Mouse (Mus musculus): ENCODE results near the gene Def6. TPM values are rescaled to one million over a fixed set of nuclear protein-coding genes. Genes with fewer than 3 reads are reported as not detected.

The Def6 gene
- total RNA-seq (2021): 1 to 10 TPM; 1.5 to 1.8 TPM
- polyA plus RNA-seq (2012; rRNA removed): 2.8 and 3.3 TPM in 2 replicates
- long read RNA-seq, transcript Def6-201 (11 exons, 2,277 nt): major isoform, 5 of 6 reads
- long read RNA-seq, partial matches to known transcripts: 1 of 6 reads
- long read RNA-seq, other reads (novel, unspliced or antisense): 0 of 6 reads

DNA sequence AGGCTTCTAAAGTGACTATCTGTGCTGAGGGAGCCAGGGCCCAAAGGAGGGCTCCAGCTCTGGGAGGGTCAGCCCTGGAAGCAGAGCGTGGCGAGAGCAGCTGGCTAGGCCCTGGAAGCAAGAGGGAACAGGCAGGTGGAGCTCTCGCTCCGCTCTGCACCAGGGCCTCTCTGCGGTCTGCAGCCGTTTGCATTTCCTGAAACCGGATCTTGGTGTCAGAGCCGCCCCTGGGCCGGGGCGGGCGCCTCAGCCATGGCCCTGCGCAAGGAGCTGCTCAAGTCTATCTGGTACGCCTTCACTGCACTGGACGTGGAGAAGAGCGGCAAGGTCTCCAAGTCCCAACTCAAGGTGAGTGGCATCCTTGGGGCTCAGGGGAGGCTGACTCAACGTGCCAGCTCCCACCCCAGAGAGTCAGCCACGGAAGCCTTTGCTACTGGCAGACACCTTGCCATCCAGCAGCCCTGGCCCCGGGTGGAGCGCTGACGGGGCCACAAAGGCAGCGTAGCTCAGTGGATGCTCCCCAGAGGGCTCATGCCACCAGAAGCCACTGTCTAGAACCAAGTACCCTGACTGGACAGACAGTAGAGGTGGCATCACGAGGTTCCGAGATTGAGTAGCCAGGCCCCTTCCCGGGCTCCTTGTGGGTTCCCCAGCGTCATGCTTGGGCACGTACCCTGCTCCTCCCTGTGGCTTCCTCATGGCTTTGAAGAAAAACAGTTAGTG is at the start of gene Def6:
Gene Def6 (plus strand): TSS at position 188 of the 723 bp plus-strand sequence.
- DNase-seq: peak; percentile 79

DNA sequence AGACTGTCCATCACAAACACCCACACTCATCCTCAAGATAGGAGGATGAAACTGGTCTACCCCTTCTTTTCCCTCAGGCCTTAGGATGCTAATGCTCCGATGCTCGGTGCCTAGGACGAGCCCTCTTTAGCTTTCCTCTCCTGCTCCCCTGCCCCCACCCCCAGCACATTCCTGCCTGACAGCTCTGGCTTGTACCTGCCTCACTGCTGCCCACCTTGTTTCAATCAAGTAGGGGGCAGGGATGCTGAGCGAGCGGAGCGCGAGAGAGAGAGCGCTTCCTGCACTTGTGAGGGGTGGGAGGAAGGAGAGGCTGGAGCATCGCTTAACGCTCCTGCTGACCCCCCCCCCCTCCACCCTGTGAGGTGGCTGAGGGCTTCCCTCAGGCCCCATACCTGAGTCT is 47.2 kb upstream of the Def6 start:
- no peak for DNase-seq

- no peak for DNase-seq
Measured at GRCm38 (mm10) chr17:28161310-28161881, 46.2 kb upstream of the Def6 start.

GRCm38 (mm10) chr17:28163666-28164065 is 43.9 kb upstream of the Def6 start:
- peak; percentile 82 for DNase-seq

GRCm38 (mm10) chr17:28170460-28171305 is 36.9 kb upstream of the Def6 start:
- peak; percentile 76 for DNase-seq

DNA sequence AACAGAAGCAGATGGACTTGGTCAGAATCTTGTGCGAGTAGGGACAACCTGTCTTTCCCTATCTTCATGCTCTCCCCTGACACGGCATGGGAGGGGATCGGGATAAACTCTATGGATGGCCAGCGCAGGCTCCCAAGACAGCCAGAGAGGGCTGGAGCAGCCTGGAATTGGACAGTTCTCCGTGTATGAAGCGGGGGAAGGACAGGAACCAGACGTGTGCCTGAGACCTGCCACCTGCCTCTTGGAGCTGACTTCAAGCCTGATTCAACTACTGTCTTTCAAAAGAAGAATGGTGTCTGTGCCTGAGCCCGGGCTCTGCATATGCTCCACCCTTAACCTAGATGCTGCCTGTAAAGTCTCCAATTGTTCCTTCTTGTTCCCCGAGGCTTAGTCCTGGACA is 34.9 kb upstream of the Def6 start:
- no peak for DNase-seq

DNA sequence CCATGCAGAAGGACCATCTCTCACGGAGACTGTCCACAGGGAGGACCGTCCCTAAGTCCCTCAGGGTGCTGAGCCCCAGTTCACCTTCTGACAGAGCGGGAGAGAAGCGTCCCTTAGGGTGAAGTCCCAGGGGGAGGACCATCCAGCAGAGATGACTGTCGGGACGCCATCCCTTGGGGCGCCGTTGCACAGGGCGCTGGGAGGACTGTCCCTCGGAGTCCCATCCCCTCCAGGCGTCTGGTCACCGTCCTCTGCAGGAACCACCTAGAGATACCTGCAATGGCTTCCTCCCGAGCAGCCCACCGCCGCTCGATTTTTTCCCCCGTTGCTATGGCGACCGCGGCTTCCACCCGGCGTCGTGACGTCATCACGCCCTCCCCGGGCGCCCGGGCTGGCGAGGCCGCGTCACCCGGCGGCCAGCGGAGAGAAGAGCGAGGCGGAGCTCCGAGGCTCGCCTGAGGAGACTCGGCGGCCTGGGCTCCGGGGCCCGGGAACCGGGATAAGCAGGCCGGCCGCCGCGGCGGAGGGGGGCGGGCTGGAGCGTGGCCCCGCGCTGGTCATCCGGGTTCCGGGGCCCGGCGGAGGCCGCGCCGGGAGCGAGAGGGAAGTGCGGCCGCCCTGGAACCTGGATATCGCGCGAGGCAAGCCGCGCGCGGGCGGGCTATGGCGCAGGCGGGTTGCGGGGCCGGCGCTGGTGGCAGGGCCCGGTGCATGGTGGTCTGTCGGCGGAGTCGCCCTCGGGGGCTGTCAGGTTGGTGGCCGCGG is 30.6 kb upstream of the Def6 start, which contains the start of gene Zfp523:
Gene Zfp523 (plus strand): TSS at position 355 of the 765 bp plus-strand sequence.
- peak; percentile 93 for DNase-seq

DNA sequence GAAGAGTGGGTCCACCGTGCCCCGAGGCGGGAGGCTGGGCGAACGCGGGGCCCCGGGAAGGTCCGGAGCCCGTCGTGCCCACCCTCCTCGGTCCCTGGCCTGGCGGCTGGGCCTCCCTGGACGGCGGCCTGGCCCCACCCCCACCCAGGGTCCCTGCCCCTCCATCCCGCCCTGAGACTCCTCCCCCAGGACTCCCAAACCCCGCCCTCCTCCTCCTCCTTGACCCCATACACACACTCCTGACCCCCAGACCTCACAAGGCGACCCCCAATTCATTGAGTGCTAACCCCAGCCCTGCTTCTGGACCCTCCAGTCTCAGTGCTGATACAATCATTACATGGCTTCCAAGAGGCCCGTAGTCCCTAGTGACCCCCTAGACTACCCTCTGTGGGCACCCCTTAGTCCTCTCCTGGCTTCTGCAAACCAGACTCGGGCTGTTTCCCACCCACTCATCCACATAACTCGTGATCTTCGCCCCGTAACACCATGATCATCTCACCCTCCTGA is 30.0 kb upstream of the Def6 start:
- no peak for DNase-seq

- DNase-seq: no peak
Measured at GRCm38 (mm10) chr17:28180331-28180730, 27.2 kb upstream of the Def6 start.

DNA sequence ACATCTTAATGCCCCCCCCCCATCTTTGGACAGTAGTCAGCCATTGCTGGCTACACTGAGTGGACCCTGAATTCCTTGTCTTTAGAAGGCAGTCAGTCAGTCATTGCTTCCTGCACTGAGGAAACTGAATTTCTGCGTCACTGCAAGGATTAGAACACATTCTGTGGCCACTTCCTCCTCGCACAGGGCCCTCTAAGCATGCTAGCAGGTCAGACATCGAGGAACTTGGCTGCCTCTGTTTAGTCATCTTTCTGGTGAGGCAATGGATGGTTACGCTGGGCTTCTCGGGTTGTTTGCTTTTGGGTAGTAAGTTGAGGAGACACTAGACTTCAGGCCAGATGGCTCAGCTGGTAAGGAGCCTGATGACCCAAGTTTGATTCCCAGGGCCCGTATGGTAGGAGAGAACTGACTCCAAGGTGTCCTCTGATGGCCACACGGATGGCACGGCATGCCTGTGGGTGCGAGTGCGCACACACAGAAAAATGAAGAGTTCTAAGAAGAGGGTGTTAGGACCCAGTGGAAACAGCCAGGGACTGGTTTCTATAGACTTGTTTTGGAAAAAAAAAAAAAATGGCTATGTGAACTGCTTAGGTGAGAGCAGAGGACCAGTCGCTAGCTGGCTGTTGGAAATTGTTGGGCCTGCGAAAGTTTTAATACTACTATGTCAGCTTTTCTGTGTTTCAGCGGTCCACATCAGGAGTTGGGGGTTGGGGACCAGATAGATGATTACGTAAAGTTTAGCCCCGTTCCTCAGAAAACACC is 26.6 kb upstream of the Def6 start:
- no peak for DNase-seq

GRCm38 (mm10) chr17:28184971-28185638 is 22.5 kb upstream of the Def6 start:
- no peak for DNase-seq

DNA sequence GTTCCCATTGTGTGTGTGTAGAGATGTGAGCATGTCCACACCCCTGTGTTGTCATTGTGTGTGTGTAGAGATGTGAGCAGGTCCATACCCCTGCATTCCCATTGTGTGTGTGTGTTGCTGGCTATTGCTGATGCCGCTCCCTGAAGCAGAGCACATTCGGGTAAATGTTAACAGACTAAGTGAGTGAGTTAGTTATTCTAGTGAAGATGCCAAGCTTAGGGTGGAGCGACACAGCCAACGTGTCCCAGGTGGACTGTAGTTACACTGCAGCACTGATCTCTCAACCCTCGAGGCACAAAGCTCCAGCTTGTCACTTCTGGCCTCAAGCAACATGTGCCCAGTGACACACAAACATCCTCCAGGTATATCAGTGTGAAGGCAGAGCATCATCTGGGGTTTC is 19.3 kb upstream of the Def6 start:
- DNase-seq: no peak

DNA sequence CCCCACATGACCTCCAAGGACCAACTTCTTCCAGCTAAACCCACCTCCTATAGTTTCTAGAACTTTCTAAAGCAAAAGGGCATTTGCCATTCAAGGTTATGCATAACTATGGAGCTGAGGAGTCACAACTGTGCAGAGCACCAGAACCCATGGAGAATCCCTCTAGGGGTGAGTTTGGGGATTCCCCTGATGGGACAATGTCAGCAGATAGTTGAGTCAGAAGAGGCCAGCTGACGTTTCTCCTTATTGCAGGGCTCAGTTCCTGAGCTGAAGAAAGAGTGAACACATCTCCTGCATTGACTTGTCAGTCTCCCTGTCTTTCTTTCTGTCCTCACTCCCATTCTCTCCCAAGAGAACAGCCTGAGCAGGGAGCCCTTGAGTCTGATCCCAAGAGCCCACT is 14.8 kb upstream of the Def6 start:
- DNase-seq: no peak

DNA sequence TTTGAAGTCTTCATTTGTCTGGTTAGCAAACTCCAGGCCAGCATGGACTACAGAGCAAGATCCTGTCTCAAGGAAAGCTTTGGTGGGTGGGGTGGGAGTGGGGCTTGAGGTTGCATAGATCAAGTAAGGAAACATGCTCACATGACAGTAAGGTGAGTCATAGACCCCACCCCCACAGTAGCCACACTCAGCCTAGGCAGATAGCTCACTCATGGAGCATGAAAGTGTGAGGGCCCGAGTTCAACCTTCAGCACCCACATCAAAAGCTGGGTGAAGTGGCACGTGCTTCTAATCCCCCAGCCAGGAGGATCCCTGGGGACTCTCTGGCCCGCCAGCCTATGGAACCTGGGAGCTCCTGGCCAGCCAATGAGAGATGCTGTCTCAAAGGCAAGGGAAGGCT is 14.0 kb upstream of the Def6 start:
- DNase-seq: no peak

GRCm38 (mm10) chr17:28195033-28195432 is 12.5 kb upstream of the Def6 start:
- no peak for DNase-seq

GRCm38 (mm10) chr17:28197646-28198045 is 9.9 kb upstream of the Def6 start:
- DNase-seq: no peak

DNA sequence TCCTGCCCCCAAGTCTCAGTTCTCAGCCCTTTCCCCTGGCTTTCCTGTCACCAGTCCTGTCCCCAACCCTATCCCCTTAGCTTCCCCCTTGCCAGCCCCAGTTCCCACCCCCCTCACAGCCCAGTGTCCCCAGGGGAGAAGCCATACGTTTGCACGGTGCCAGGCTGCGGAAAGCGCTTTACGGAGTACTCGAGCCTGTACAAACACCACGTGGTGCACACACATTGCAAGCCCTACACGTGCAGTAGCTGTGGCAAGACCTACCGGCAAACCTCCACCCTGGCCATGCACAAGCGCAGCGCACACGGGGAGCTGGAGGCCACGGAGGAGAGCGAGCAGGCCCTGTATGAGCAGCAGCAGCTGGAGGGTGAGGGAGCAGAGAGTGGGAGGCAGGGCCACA is 5.6 kb upstream of the Def6 start:
- no peak for DNase-seq

DNA sequence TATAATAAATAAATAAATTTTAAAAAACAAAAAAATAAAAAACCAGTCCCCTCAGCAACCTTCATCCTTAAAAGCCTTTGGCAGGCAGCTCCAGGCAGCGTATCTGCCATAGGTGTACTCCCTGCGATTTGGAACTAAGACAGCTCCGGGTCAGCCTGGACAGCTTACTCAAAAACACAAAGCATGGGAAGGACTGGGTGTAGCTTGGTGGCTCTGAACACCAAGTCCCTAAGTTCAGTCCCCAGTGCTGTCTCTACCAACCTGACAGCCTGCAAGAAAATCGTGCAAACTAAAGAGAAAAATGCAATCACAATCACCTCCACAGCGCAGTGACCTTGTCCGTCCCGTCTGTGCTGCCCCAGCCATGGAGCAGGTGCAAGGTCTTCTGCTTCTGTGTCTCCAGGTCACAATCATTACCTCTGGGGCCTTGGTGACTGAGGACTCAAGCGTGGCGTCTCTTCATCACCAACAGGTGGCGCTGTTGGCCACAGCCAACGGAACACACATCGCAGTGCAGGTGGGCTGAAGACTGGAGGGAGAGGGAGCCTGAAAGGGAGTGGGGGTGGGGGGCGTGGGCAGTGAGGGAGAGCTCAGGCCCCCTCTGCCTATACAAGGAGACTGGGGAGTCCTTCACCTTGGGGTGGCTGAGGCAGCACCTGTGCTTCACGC is 3.4 kb upstream of the Def6 start:
- peak; percentile 38 for DNase-seq

- DNase-seq: no peak
Measured at GRCm38 (mm10) chr17:28205443-28205842, 2.1 kb upstream of the Def6 start.

- no peak for DNase-seq
Measured at GRCm38 (mm10) chr17:28207092-28207491, 486 bp upstream of the Def6 start.
